Mouse (Mus musculus) heart, embryonic 14.5 days (tissue): ENCODE measurements around the gene Ppp1r12c. TPM values are rescaled to one million over a fixed set of nuclear protein-coding genes. Genes with fewer than 3 reads are reported as not detected.

Source experiments
- ATAC-seq: fragments of 200-750 bp; cut with Nextera tagmentation; 2 replicates; pipeline ENCODE4 v1.8.0; 2017; ENCODE audit warnings: low read depth, moderate TSS enrichment; ENCODE audit not compliant: insufficient number of reproducible peaks, insufficient read depth, low FRiP score
- H3K27ac ChIP-seq, 2 experiments: fragments of 200-500 bp in 1 of 2; fragments of 300-500 bp in 1 of 2; sonication (generic) in 1 of 2; replicated peaks in 1 of 2; 2 replicates each; pipeline ENCODE4 v1.5.1; 2012 to 2014; ENCODE audit warnings: low read depth in 2 of 2, low read length in 2 of 2, control low read depth in 1 of 2, mild to moderate bottlenecking in 1 of 2, mixed read lengths in 1 of 2; ENCODE audit not compliant: control insufficient read depth in 1 of 2, insufficient read depth in 1 of 2
- H3K27me3 ChIP-seq: fragments of 300-500 bp; sonication (generic); 2 replicates; pipeline ENCODE4 v1.6.1; 2014; ENCODE audit warnings: mild to moderate bottlenecking, low read length, control low read depth; ENCODE audit not compliant: control insufficient read depth, insufficient read depth
- H3K36me3 ChIP-seq: fragments of 300-500 bp; sonication (generic); 2 replicates; pipeline ENCODE4 v1.6.1; 2014; ENCODE audit warnings: mild to moderate bottlenecking, control low read depth, low read length, mixed read lengths; ENCODE audit not compliant: control insufficient read depth, insufficient read depth
- H3K4me1 ChIP-seq, 2 experiments: fragments of 200-500 bp in 1 of 2; fragments of 300-500 bp in 1 of 2; sonication (generic) in 1 of 2; 2 replicates each; pipeline ENCODE4 v1.6.1; 2012 to 2014; ENCODE audit warnings: low read length in 2 of 2, control low read depth in 1 of 2, mixed read lengths in 1 of 2; ENCODE audit not compliant: control insufficient read depth in 2 of 2, insufficient read depth in 2 of 2
- H3K4me2 ChIP-seq: fragments of 300-500 bp; sonication (generic); 2 replicates; pipeline ENCODE4 v1.6.1; 2014; ENCODE audit warnings: mild to moderate bottlenecking, low read length
- H3K4me3 ChIP-seq, 2 experiments: fragments of 200-500 bp in 1 of 2; fragments of 300-500 bp in 1 of 2; sonication (generic) in 1 of 2; 2 replicates each; pipeline ENCODE4 v1.5.1; 2012 to 2014; ENCODE audit warnings: low read length in 2 of 2, mild to moderate bottlenecking in 2 of 2, control low read depth in 1 of 2, low read depth in 1 of 2, moderate library complexity in 1 of 2; ENCODE audit not compliant: control insufficient read depth in 1 of 2, insufficient read depth in 1 of 2
- H3K9ac ChIP-seq: fragments of 300-500 bp; sonication (generic); 2 replicates; pipeline ENCODE4 v1.6.1; 2014; ENCODE audit warnings: mild to moderate bottlenecking, low read length
- H3K9me3 ChIP-seq: fragments of 300-500 bp; sonication (generic); 2 replicates; pipeline ENCODE4 v1.6.1; 2016; ENCODE audit warnings: low read length, control low read depth; ENCODE audit not compliant: control insufficient read depth
- WGBS: fragments of 180-500 bp; shearing (Covaris S2); extraction: QIAGEN DNeasy Blood & Tissue Kit; methylation state at CpG from one replicate; pipeline ENCODE4 v1.1.7; 2014; 5-methylcytosine and 5-hydroxymethylcytosine counted together
- polyA plus RNA-seq: library from polyadenylated mRNA; unstranded; fragments of >200 nt; fragmentation: Nextera tagmentation; extraction: Ambion mirVana; gene quantifications from 2 replicates; pipeline ENCODE4 v1.2.1, GENCODE M21; 2014

Ppp1r12c gene
- 41.7 and 47.7 TPM in 2 replicates for polyA plus RNA-seq

DNA sequence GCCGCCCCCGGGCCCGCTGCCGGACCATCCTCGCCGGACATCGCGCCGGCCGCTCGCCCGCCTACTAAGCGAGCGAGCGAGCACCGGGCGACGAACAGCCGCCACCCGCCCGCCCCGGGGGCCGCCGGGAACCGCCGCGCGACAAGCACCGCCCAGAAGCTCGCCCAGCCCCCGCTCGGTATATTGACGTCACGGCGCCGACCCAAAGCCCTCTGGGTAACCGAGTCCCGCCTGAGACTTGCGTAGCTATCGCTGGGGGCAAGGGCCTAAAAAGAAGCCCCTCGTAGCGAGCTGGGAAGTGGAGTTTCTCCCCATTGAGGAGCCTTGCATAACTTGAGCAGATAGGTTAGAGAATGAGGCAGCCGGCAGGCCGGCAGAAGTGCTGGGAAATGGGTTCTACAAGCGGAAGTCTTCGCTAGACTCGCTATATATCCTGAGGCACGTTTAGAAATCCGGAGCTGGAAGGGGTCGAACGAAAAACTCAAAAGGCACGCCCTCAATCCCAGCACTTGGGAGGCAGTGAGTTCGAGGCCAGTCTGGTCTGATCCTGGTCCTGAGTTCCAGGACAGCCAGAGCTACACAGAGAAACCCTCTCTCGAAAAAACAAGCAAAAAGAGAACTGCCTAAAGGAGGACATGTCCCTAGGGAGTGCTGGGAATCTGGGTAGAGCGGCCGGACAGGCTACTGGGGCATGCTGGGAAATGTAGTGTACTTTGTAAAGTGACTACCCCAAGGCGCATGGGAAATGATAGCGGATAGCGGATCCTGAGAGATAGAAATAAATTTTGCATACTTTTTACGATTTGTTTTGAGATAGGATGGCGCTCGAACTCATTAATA is at the start of gene Ppp1r12c:
Gene Ppp1r12c, minus strand, starts transcription at position 123 of the 840 bp plus-strand sequence.
- Histone ChIP-seq H3K9ac (peak within 1 kb of the TSS; percentile 96), H3K4me2 (peak within 1 kb of the TSS; percentile 90), H3K27me3 (no peaks in the 10 kb centered on the region), H3K4me3 (peak within 1 kb of the TSS; percentile 84 to 88), H3K36me3 (peaks cover 39% of the 10 kb centered on the region), H3K4me1 (peaks cover 26 to 37% of the 10 kb centered on the region in 2 experiments), H3K9me3 (no peaks in the 10 kb centered on the region), H3K27ac (peak within 1 kb of the TSS; percentile 94 to 98)
- under 1% methylated on average over 61 of the region's 62 CpGs for WGBS
- peak; percentile 90 for ATAC-seq

DNA sequence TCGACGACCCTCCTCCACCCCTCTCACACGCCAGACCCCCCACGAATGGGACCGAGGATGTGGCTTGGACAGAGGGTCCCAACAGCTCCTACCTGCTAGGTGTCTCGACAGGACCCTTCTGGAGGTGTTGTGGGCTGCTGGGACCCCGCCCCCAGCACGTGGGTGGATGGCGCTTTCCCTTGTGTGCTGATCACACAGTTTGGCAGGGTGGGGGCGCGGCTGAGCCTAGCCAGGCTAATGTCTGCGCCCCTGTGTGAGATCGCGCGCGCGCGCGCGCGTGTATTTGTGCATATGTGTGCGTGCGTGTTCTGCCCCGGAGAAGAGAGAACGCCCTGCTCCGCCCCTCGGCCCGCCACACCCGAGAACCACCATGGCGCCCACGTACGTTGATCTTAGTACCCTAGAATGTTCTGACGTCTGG is 45.8 kb upstream of the Ppp1r12c start, which contains the start of gene Syt5:
Gene Syt5, minus strand, starts transcription at position 321 of the 421 bp plus-strand sequence.
- Histone ChIP-seq H3K4me1 (peaks cover 10% of the 10 kb centered on the region in 2 experiments; a peak in 2 of 4 replicates), H3K27ac (no peak within 1 kb of the TSS), H3K9me3 (no peaks in the 10 kb centered on the region), H3K36me3 (no peaks in the 10 kb centered on the region), H3K27me3 (peaks cover 13% of the 10 kb centered on the region; the same call in 1 of the 2 replicates), H3K4me3 (peak within 1 kb of the TSS; percentile 14 to 27), H3K4me2 (peak within 1 kb of the TSS; percentile 62), H3K9ac (peak within 1 kb of the TSS; percentile 17; the same call in 1 of the 2 replicates)
- ATAC-seq, result 0 out of 2 replicates have a peak, but pooled peaks have one; percentile 18
- 6% methylated on average over 33 of the region's 33 CpGs for WGBS

DNA sequence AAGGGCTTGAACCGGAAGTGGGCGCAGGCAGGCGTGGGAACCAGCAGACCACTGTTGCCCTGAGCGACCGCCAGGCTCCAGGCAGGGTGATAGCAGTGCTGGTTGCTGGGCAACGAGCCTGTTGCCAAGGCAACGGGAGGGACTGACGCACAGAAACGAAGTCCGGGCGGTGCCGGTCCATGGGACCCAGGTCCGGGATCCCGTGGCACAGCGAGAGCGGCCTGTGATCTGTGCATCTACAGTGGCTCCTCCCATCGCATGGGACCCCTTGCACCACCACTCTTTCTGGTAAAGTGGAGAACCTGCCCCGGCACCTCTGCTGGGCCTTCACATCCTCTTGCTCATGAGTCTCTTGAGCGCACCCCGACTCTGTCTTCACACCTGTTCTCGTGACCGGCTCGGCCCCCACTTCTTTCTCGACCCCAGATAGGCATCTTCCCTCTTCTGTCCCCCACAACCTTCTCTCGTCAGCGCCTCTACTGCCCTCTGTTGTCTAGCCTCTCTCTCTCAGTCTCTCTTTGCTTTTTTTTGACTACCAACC is 45.2 kb upstream of the Ppp1r12c start:
- peaks cover 10% of the 10 kb centered on the region in 2 experiments; a peak in 2 of 4 replicates for H3K4me1 ChIP-seq
- peaks cover 13% of the 10 kb centered on the region; the same call in 1 of the 2 replicates for H3K27me3 ChIP-seq
- H3K9me3 ChIP-seq, result no peaks in the 10 kb centered on the region
- H3K4me2 ChIP-seq, result peak overlapping the region; percentile 62
- no peak overlapping the region for H3K9ac ChIP-seq
- 4% methylated on average over 26 of the region's 26 CpGs for WGBS
- H3K36me3 ChIP-seq, result no peaks in the 10 kb centered on the region
- H3K4me3 ChIP-seq, result peak overlapping the region; percentile 14 to 27
- no peak overlapping the region for H3K27ac ChIP-seq
- peak; percentile 4; the same call in 1 of the 2 replicates for ATAC-seq

DNA sequence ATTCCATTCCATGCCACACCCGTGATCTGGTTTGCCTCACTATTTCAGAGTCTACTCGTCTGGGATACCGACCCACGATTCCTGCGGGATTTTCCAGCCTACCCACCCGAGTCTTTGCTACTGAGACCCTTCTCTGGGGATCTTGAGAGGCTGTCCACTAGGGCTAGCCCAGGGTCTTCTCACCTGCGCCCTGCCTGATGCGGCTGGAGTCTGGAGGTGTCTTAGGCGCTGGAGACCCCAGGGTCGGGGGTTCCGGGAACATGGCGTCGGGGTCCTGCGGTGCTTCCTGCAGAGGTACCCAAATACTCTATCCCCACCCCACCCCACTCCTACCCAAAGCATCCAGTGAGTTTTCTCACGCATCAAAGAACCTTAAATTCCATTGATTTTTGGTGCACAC is 44.6 kb upstream of the Ppp1r12c start:
- H3K36me3 ChIP-seq, result no peaks in the 10 kb centered on the region
- no peaks in the 10 kb centered on the region for H3K9me3 ChIP-seq
- no peak overlapping the region for H3K9ac ChIP-seq
- WGBS, result 70% methylated on average over 15 of the region's 15 CpGs
- peak overlapping the region; percentile 62 for H3K4me2 ChIP-seq
- H3K27ac ChIP-seq, result no peak overlapping the region
- peaks cover 10% of the 10 kb centered on the region in 2 experiments; a peak in 2 of 4 replicates for H3K4me1 ChIP-seq
- H3K4me3 ChIP-seq, result no peak overlapping the region
- peaks cover 13% of the 10 kb centered on the region; the same call in 1 of the 2 replicates for H3K27me3 ChIP-seq
- ATAC-seq, result no peak

DNA sequence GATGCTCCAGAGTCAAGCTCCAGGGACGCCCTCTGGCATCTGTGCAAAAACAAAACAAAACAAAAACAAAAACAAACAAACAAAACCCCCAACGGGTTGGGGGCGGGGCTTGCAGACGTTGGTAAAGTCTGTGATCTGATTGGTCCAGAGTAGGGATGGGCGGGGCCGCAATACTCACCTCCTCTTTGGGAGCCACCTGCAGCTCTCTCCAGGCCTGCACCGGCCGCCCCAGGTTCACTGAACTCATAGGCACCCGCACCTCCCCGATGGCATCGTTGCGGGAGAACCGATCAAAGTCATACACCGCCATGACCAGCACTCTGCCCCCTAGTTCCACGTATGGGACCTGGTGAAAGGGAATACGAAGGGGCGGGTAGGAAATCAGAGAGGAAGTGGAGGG is 40.5 kb upstream of the Ppp1r12c start:
- Histone ChIP-seq H3K27ac (no peak overlapping the region), H3K4me1 (peaks cover 7% of the 10 kb centered on the region in 2 experiments; a peak in 2 of 4 replicates), H3K4me2 (no peak overlapping the region), H3K36me3 (no peaks in the 10 kb centered on the region), H3K9me3 (no peaks in the 10 kb centered on the region), H3K9ac (no peak overlapping the region), H3K4me3 (no peak overlapping the region), H3K27me3 (peaks cover 10% of the 10 kb centered on the region; the same call in 1 of the 2 replicates)
- no peak for ATAC-seq
- WGBS, result 39% methylated on average over 17 of the region's 17 CpGs

DNA sequence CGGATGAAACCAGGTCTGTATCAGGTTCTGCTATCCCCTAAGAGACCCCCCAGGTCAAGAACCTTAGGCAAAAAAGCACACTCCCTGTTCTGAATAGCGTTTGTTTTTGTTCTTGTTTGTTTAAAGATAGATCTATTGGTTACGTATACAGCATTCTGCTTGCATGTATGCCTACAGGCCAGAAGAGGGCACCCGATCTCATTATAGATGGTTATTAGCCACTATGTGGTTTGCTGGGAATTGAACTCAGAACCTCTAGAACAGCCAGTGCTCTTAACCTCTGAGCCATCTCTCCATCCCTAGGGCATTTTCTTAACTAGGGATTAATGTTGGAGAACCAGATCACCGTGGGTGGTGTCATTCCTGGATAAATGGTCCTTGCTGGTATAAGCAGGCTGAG is 39.9 kb upstream of the Ppp1r12c start:
- Histone ChIP-seq H3K4me2 (no peak overlapping the region), H3K27ac (no peak overlapping the region), H3K27me3 (peaks cover 3% of the 10 kb centered on the region; the same call in 1 of the 2 replicates), H3K36me3 (no peaks in the 10 kb centered on the region), H3K4me3 (no peak overlapping the region), H3K9me3 (no peaks in the 10 kb centered on the region), H3K9ac (no peak overlapping the region), H3K4me1 (peaks cover 2 to 4% of the 10 kb centered on the region in 2 experiments; a peak in 2 of 4 replicates)
- no peak for ATAC-seq
- 62% methylated on average over 5 of the region's 5 CpGs for WGBS

DNA sequence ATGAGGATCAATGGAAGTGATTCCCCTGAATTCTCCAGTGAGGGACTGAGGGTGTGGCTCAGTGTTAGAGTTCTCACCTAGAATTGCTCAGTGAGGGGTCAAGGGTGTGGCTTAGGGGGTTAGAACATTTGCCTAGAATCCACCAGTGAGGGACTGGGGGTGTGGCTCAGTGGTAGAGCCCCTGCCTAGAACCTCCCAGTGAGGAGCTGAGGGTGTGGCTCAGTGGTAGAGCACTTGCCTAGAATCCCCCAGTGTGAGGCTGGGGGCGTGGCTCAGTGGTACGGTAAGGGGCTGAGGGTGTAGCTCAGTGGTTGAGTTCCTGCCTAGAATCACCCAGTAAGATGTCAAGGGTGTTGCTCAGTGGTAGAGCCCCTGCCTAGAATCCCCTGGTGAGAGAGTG is 37.5 kb upstream of the Ppp1r12c start:
- WGBS, result 34% methylated on average over 2 of the region's 2 CpGs
- Histone ChIP-seq H3K4me1 (no peaks in the 10 kb centered on the region), H3K4me2 (no peak overlapping the region), H3K9ac (no peak overlapping the region), H3K9me3 (no peaks in the 10 kb centered on the region), H3K27ac (no peak overlapping the region), H3K36me3 (no peaks in the 10 kb centered on the region), H3K4me3 (no peak overlapping the region), H3K27me3 (0 out of 2 replicates have a peak, but pooled peaks cover 3% of the 10 kb centered on the region)
- ATAC-seq, result no peak
